In the genomic region with DNA sequence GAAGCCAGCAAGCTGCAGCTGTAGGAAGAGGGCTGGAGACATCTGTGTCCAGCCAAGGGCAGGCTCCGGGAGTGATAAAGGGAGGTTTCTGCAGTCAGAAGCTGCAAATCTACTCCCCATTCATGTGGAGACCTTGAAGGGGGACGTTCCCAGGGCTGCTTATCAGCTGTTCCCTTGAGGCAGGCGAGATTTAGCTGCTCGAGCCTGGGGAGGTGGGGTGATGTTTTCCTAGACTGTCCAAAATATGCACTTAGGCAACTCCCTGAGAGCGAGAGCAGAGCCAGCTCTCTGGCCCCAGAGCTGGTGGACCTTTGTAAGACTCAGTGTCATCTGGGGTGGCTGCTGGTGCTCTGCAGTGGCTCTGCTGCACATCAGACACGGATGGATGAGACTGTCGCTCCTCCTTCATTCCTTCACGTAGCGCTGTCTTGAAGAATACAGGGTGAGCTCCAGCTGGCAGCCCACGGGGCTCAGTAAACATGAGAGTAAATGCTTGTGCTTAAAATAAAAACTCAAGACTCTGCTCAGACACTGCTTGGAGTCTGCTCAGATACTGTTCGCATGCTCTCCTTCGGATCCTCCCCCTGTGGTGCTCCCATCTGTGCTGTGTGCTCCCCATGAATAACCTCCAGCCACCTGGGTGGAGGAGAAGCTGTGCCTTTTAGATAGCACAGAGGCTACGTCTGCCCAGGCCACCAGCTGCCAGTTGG, we compare ENCODE assay signal across 9 mouse cellular contexts. TPM values are rescaled to one million over a fixed set of nuclear protein-coding genes. Genes with fewer than 3 reads are reported as not detected.
DNase-seq lines count a peak whose midpoint lies in the region; ATAC-seq lines count a peak whose summit lies in the region.
"Had no signal": no experiment of that assay in that cellular context is flagged by ENCODE, and none has a peak within 500 bp of the region (broad histone marks: within the 10 kb centered on the region; RNA-seq: fewer than 3 reads in every experiment).

No protein-coding gene starts in this region.

- H3K9me3 ChIP-seq in limb, embryonic 10.5 days (replicated peaks), result no peaks in the 10 kb centered on the region
- H3K9me3 ChIP-seq in midbrain, embryonic 16.5 days (replicated peaks; ENCODE audit: control insufficient read depth, low read length, poor library complexity, severe bottlenecking), result no peaks in the 10 kb centered on the region
- H3K9me3 ChIP-seq: midbrain, embryonic 12.5 days had no signal

- peak; percentile 85 for DNase-seq in brain, adult 2 months (ENCODE audit: low read depth, low spot score)
- DNase-seq in embryo, embryonic 10.5 days (ENCODE audit: low spot score), result peak; percentile 12
- peak; percentile 89 to 93 for DNase-seq in heart, adult 9 months (ENCODE audit: low spot score in 2 of 2)
- DNase-seq in kidney, adult 9 months, result peak; percentile 33
- no peak for DNase-seq in limb, embryonic 10.5 days (ENCODE audit: low spot score)
- DNase-seq in telencephalon, adult 2 months (ENCODE audit: low read depth, low spot score), result peak; percentile 48
- DNase-seq in thymus, postnatal 4 days, result no peak

- no peak overlapping the region for H3K4me2 ChIP-seq in midbrain, embryonic 16.5 days (ENCODE audit: low read length)
- H3K4me2 ChIP-seq: midbrain, embryonic 12.5 days had no signal

- peak overlapping the region; percentile 5; the same call in 1 of the 2 replicates for H3K27ac ChIP-seq in limb, embryonic 10.5 days
- H3K27ac ChIP-seq in midbrain, embryonic 16.5 days (ENCODE audit: low read length), result no peak overlapping the region; the same call in 1 of the 2 replicates
- H3K27ac ChIP-seq: midbrain, embryonic 12.5 days had no signal

- H3K36me3 ChIP-seq in limb, embryonic 10.5 days, result no peaks in the 10 kb centered on the region
- H3K36me3 ChIP-seq in midbrain, embryonic 16.5 days (ENCODE audit: control insufficient read depth, insufficient read depth, low read length), result no peaks in the 10 kb centered on the region
- H3K36me3 ChIP-seq: midbrain, embryonic 12.5 days had no signal

- no peak overlapping the region for H3K9ac ChIP-seq in midbrain, embryonic 16.5 days (ENCODE audit: low read depth, low read length)
- H3K9ac ChIP-seq: midbrain, embryonic 12.5 days had no signal

- no peak overlapping the region for H3K4me3 ChIP-seq in limb, embryonic 10.5 days
- H3K4me3 ChIP-seq in midbrain, embryonic 16.5 days (ENCODE audit: low read depth, low read length), result no peak overlapping the region
- H3K4me3 ChIP-seq: midbrain, embryonic 12.5 days had no signal

- peak; percentile 17; the same call in 1 of the 2 replicates for ATAC-seq in midbrain, embryonic 16.5 days

- H3K4me1 ChIP-seq in limb, embryonic 10.5 days, result peaks cover 18% of the 10 kb centered on the region
- H3K4me1 ChIP-seq in midbrain, embryonic 16.5 days (ENCODE audit: control insufficient read depth, insufficient read depth, low read length), result peaks cover 8% of the 10 kb centered on the region; the same call in 1 of the 2 replicates

- H3K27me3 ChIP-seq in limb, embryonic 10.5 days (ENCODE audit: low read depth, poor library complexity, severe bottlenecking), result no peaks in the 10 kb centered on the region
- H3K27me3 ChIP-seq in midbrain, embryonic 16.5 days (ENCODE audit: control insufficient read depth, insufficient read depth, low read depth, low read length), result no peaks in the 10 kb centered on the region
- H3K27me3 ChIP-seq: midbrain, embryonic 12.5 days had no signal

- WGBS in limb, embryonic 10.5 days, result 58% methylated on average over 13 of the region's 13 CpGs
- 43% methylated on average over 13 of the region's 13 CpGs for WGBS in midbrain, embryonic 16.5 days

RNA-seq across cellular contexts. Expression of gene Pcsk6, which starts 41.1 kb away (rescaled TPM):
- polyA plus RNA-seq in limb, embryonic 10.5 days (2016; fragmentation: Nextera tagmentation; extraction: Ambion mirVana), result 1.1 and 1.8 TPM in 2 replicates
- polyA plus RNA-seq in midbrain, embryonic 16.5 days (2015; fragmentation: Nextera tagmentation; extraction: Ambion mirVana), result 0.82 and 1.2 TPM in 2 replicates

Comparison
In these comparisons a context has a peak if more than half of its experiments do, and no peak if none do; other contexts are left out.
1. DNase-seq: peak in brain, adult 2 months (single experiment), embryo, embryonic 10.5 days (single experiment), heart, adult 9 months (2 of 2), kidney, adult 9 months (single experiment) and telencephalon, adult 2 months (single experiment); none in limb, embryonic 10.5 days (single experiment) and thymus, postnatal 4 days (single experiment).